Mouse (Mus musculus): Measurements from ENCODE around the gene Slc22a1. TPM values are rescaled to one million over a fixed set of nuclear protein-coding genes. Genes with fewer than 3 reads are reported as not detected.

Slc22a1 gene
- polyA plus RNA-seq (2021; fragmentation: Nextera tagmentation) = 1.6 and 1.9 TPM in 2 replicates
- long read RNA-seq, experiment 1 = 0 reads
- long read RNA-seq, experiment 2 = 0 reads

DNA sequence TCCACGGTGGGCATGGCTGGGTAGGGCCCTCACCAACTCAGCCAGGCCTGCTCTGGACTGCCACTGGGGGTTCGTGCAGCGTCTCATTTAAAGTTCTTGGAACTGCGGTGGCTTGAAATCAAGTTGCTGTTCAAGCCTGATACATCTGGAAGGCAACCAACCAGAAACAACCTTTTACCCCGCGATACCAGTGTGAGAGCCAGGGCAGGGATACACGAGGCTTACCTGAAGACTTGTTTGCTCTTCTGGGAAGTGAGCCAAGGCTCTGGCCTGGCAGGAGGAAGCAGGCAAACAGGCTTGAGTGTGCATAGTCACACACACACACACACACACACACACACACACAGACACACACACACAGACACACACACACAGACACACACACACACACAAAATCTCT, at the start of gene Slc22a1:
TSS of gene Slc22a1 (minus strand) at position 184 of the 400 bp plus-strand sequence.

Other genes with a start within 250 kb of the Slc22a1 start
- gene Slc22a3, start 168.1 kb downstream of the Slc22a1 start, polyA plus RNA-seq (2021; fragmentation: Nextera tagmentation) = 0.36 and 0.55 TPM in 2 replicates
- gene Slc22a2, start 91.7 kb downstream of the Slc22a1 start, polyA plus RNA-seq (2021; fragmentation: Nextera tagmentation) = 0.73 and 0.87 TPM in 2 replicates
- 1.8 and 2.6 TPM in 2 replicates for gene Igf2r, start 93.8 kb upstream of the Slc22a1 start, polyA plus RNA-seq (2021; fragmentation: Nextera tagmentation)
- 18.3 and 21.6 TPM in 2 replicates for gene Mas1, start 192.3 kb upstream of the Slc22a1 start, polyA plus RNA-seq (2021; fragmentation: Nextera tagmentation)
- gene Mrgprh, start 200.2 kb upstream of the Slc22a1 start, polyA plus RNA-seq (2021; fragmentation: Nextera tagmentation) = not detected in 2 replicates
- gene Pnldc1, start 234.4 kb upstream of the Slc22a1 start, polyA plus RNA-seq (2021; fragmentation: Nextera tagmentation) = 0.63 and 0.93 TPM in 2 replicates
- 176 and 232 TPM in 2 replicates for gene Tcp1, start 239.9 kb upstream of the Slc22a1 start, polyA plus RNA-seq (2021; fragmentation: Nextera tagmentation)
- 136 and 148 TPM in 2 replicates for gene Mrpl18, start 240.5 kb upstream of the Slc22a1 start, polyA plus RNA-seq (2021; fragmentation: Nextera tagmentation)